Mouse (Mus musculus) adrenal gland, postnatal 25 days (tissue): Measurements from ENCODE around the gene Actrt3. TPM values are rescaled to one million over a fixed set of nuclear protein-coding genes. Genes with fewer than 3 reads are reported as not detected.
"Not testable (repeated sequence)": the region's sequence is repeated elsewhere in the genome, so short reads cannot be mapped to it uniquely, and the experiment has no call there.

ENCODE experiments used
- DNase-seq: peaks from one replicate; pipeline ENCODE4 v3.0.0; 2021; ENCODE audit warnings: mixed read lengths
- total RNA-seq: library from RNA; stranded (reverse); gene quantifications from 2 replicates; pipeline ENCODE4 v1.2.3, GENCODE M21; 2021

Gene Actrt3
- total RNA-seq, 1 experiment from 2014 or later, result not detected

DNA sequence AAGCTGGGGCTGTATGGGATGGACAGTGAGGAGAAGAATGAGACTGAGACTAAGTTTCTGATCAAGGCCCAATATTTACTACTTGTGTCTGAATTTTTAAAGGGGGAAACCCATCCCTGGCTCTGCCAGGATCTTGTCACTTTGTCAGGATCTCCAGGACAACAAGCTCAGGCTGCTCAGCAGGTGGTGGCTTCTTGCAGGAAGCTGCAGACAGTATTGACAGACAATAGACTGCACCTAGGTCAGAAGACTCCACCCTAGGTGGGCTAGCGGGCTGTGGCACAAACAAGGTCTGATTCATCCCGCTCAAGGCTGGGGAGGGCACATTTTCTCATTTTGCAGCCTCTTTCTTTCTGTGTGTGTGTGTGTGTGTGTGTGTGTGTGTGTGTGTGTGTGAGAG lies 26.2 kb downstream of the Actrt3 start:
- no peak for DNase-seq

GRCm38 (mm10) chr3:30566333-30566732 lies 33.4 kb downstream of the Actrt3 start:
- not testable (repeated sequence) for DNase-seq

GRCm38 (mm10) chr3:30560677-30561314 lies 38.9 kb downstream of the Actrt3 start:
- DNase-seq, result no peak

DNA sequence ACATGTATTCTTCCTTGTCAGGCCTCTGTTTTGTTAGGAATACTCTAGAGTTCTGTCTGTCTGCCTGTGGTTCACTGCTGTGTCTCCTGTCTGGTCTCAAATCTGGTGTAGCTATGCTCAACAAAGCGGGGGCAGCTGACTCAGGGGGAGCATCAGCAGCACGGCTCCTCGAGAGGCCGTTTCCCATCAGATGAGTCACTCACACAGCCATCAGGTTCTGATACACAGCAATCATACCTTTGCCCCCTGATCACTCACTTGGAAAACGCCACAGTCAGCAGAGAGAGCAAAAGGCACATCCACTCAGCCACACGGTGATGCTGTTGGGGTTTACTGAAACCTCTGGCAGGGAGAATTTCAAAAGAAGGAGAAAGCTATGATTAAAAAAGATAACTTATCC lies 46.0 kb downstream of the Actrt3 start:
- DNase-seq, result no peak

DNA sequence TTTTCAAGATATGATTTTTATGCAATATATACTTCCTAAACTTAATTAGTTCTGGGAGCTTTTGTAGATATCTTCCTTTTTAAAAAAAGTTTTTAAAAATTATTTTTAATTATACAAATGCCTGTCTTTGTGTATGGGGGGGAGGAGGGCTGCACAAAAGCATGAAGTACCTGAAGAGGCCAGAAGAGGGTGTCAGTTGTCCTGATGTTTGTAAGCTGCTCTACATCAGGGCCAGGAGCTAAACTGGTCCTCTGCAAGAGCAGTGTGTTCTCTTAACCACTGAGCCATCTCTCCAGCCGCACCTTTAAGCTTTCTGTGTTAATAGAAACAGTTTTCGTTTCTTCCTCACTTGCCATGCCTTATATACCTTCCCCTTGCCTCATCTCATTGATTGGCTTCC lies 49.5 kb downstream of the Actrt3 start:
- no peak for DNase-seq

DNA sequence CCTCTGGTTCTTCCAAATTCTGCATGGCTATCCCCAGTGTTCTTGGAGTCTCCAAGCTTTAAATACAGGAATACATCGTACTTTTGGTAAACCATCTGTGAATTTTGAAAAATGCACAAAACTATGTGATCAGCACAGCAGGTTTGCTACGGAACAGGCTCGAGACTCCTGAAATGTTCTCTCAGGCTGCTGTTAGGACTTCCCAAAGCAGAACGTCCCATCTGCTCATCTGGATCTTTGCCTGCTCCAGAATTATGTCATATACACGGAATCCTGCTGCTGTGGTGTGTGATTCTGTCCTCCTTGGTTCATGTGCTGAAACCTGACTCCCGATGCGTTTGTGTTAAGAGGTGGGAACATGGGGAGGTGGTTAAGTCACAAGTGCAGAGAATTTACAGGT lies 50.8 kb downstream of the Actrt3 start:
- no peak for DNase-seq

GRCm38 (mm10) chr3:30547908-30548307 lies 51.8 kb downstream of the Actrt3 start, which contains the start of gene Mecom:
TSS of gene Mecom (minus strand) at chr3:30548008.
- no peak for DNase-seq

Other genes starting within 250 kb of the Actrt3 start
- 4.1 and 7.1 TPM in 2 replicates for gene Mecom, start 51.9 kb downstream of the Actrt3 start, total RNA-seq
- gene Mynn, start 2.1 kb upstream of the Actrt3 start, total RNA-seq, result 24.9 and 25.3 TPM in 2 replicates
- not detected in 2 replicates for gene Lrriq4, start 44.6 kb upstream of the Actrt3 start, total RNA-seq
- not detected in 2 replicates for gene Lrrc34, start 47.9 kb upstream of the Actrt3 start, total RNA-seq
- gene Lrrc31, start 99.9 kb upstream of the Actrt3 start, total RNA-seq, result not detected in 2 replicates
- not detected in 2 replicates for gene Samd7, start 146.4 kb upstream of the Actrt3 start, total RNA-seq
- gene Sec62, start 192.9 kb upstream of the Actrt3 start, total RNA-seq, result 103 and 131 TPM in 2 replicates